Mouse (Mus musculus) ES-E14 (cell line): ENCODE data around the gene B3gat3.

ENCODE experiments used
- CHD2 ChIP-seq: IDR thresholded peaks from 2 replicates; pipeline ENCODE4 v1.6.1; 2014; ENCODE audit warnings: mild to moderate bottlenecking, low read depth, low read length, inconsistent platforms
- HCFC1 ChIP-seq: IDR thresholded peaks from 2 replicates; pipeline ENCODE4 v1.6.1; 2012; ENCODE audit warnings: low read length, inconsistent platforms, borderline replicate concordance; ENCODE audit not compliant: insufficient read depth
- MAFK ChIP-seq: IDR thresholded peaks from 2 replicates; pipeline ENCODE4 v1.6.1; 2014; ENCODE audit warnings: mild to moderate bottlenecking, low read depth, low read length, inconsistent platforms; ENCODE audit not compliant: insufficient read depth
- ZNF384 ChIP-seq: IDR thresholded peaks from 2 replicates; pipeline ENCODE4 v1.6.1; 2012; ENCODE audit warnings: low read depth, low read length, inconsistent platforms

GRCm38 (mm10) chr19:8942276-8942964 is 22.2 kb downstream of the B3gat3 start:
- no peak for TF ChIP-seq HCFC1
- TF ChIP-seq ZNF384, result no peak
- no peak for TF ChIP-seq MAFK
- no peak for TF ChIP-seq CHD2
